Mouse (Mus musculus) bone marrow, adult 2 months (tissue): ENCODE results near the gene Vsx1.

Experiments used
- CTCF ChIP-seq: fragments of 200-500 bp; IDR thresholded peaks from 2 replicates; pipeline ENCODE4 v1.5.1; 2011; ENCODE audit warnings: low read length, control low read depth; ENCODE audit not compliant: control insufficient read depth, insufficient read depth
- POLR2A ChIP-seq: fragments of 200-500 bp; IDR thresholded peaks from 2 replicates; pipeline ENCODE4 v1.6.1; 2011; ENCODE audit warnings: low read depth, mild to moderate bottlenecking, control low read depth, low read length, borderline replicate concordance; ENCODE audit not compliant: control insufficient read depth

GRCm38 (mm10) chr2:150689223-150689800, at the start of gene Vsx1:
- TF ChIP-seq CTCF (no peak), POLR2A (no peak)
